Mouse (Mus musculus): ENCODE measurements around the gene Aif1l. TPM values are rescaled to one million over a fixed set of nuclear protein-coding genes. Genes with fewer than 3 reads are reported as not detected.

Gene Aif1l
- polyA plus RNA-seq, 1 experiment, result 3.6 TPM

DNA sequence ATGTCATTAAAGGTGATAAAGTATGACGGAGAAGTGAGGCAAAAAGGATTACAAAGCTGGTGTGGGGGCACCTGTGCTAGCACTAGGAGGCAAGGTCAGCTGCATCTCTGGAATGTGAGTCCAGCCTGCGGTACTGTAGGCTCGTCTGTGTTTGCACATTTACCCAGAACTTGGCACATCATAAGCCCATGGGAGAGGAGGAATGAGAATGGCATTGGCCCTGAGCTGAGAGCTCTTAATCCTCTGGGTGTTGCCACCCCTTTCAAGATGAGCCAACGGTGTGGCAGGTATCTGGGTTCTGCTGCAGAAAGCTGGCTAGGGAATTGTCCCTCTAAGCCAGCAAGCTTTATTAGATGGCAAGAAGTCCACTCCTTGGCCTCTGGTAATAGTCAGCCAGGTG is 69.8 kb downstream of the Aif1l start:
- peak; percentile 28 for DNase-seq (ENCODE audit: low read depth)

DNA sequence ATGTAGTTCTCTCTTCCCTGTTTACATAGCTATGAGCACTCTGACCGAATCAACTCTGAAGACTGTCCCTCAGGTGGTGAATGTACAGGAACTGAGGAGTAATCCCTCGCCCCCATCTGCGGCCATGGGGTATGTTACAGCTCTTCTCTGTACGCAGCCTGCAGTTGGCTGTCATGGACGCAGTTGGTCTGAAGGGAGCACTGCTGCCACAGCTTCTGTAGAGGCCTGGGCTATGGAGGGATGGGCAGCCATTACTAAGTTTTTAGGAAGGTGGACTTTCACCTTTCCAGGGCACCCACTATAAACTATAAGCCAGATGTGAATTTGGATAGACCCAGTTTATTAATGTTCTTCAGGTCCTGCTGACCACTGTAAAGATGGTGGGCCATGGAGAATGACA is 70.3 kb downstream of the Aif1l start:
- no peak for DNase-seq (ENCODE audit: low read depth)

Other genes starting within 250 kb of the Aif1l start
- 0.72 and 0.74 TPM in 2 replicates for gene Qrfp, start 139.6 kb upstream of the Aif1l start, polyA plus RNA-seq (2012; rRNA removed)
- 1.7 and 1.8 TPM in 2 replicates for gene Fibcd1, start 104.1 kb upstream of the Aif1l start, polyA plus RNA-seq (2012; rRNA removed)
- gene Lamc3, start 62.8 kb upstream of the Aif1l start, polyA plus RNA-seq (2012; rRNA removed), result 19.5 and 32.9 TPM in 2 replicates
- gene Nup214, start 24.3 kb downstream of the Aif1l start, polyA plus RNA-seq (2012; rRNA removed), result 26.8 and 30.6 TPM in 2 replicates
- gene Fam78a, start 134.7 kb downstream of the Aif1l start, polyA plus RNA-seq (2012; rRNA removed), result 1.2 and 2.5 TPM in 2 replicates
- 3.3 and 4.7 TPM in 2 replicates for gene Plpp7, start 145.4 kb downstream of the Aif1l start, polyA plus RNA-seq (2012; rRNA removed)
- gene Prrc2b, start 200.9 kb downstream of the Aif1l start, polyA plus RNA-seq (2012; rRNA removed), result 42.7 and 62.1 TPM in 2 replicates

Measured in gonadal fat pad, adult 2 months (tissue).